Mouse (Mus musculus) hindbrain, postnatal 0 days (tissue): ENCODE measurements around the gene Dnlz. TPM values are rescaled to one million over a fixed set of nuclear protein-coding genes. Genes with fewer than 3 reads are reported as not detected.
"Not testable (repeated sequence)": the region's sequence is repeated elsewhere in the genome, so short reads cannot be mapped to it uniquely, and the experiment has no call there.

Experiments used
- ATAC-seq: fragments of 200-750 bp; cut with Nextera tagmentation; 2 replicates; pipeline ENCODE4 v1.8.0; 2017; ENCODE audit warnings: mild to moderate bottlenecking, moderate TSS enrichment, moderate library complexity
- DNase-seq: peaks from one replicate; pipeline ENCODE4 v3.0.0-alpha.2; 2015; ENCODE audit warnings: low spot score
- H3K27ac ChIP-seq: fragments of 300-500 bp; sonication (generic); 2 replicates; pipeline ENCODE4 v1.5.1; 2014; ENCODE audit warnings: mild to moderate bottlenecking
- H3K27me3 ChIP-seq: fragments of 300-500 bp; sonication (generic); 2 replicates; pipeline ENCODE4 v1.6.1; 2014; ENCODE audit warnings: low read length, mixed read lengths; ENCODE audit not compliant: insufficient read depth
- H3K36me3 ChIP-seq: fragments of 300-500 bp; sonication (generic); 2 replicates; pipeline ENCODE4 v1.6.1; 2014; ENCODE audit warnings: low read length, mixed read lengths; ENCODE audit not compliant: insufficient read depth
- H3K4me1 ChIP-seq: fragments of 300-500 bp; sonication (generic); 2 replicates; pipeline ENCODE4 v1.6.1; 2014; ENCODE audit warnings: antibody characterized with exemption, low read length, mixed read lengths; ENCODE audit not compliant: insufficient read depth
- H3K4me2 ChIP-seq: fragments of 300-500 bp; sonication (generic); 2 replicates; pipeline ENCODE4 v1.6.1; 2014; ENCODE audit warnings: low read depth, mild to moderate bottlenecking, low read length, moderate library complexity, mixed read lengths
- H3K4me3 ChIP-seq: fragments of 300-500 bp; sonication (generic); 2 replicates; pipeline ENCODE4 v1.5.1; 2014; ENCODE audit warnings: low read length
- H3K9ac ChIP-seq: fragments of 300-500 bp; sonication (generic); replicated peaks from 2 replicates; pipeline ENCODE4 v1.6.1; 2014; ENCODE audit warnings: mild to moderate bottlenecking, low read length, moderate library complexity, mixed read lengths
- H3K9me3 ChIP-seq: fragments of 300-500 bp; sonication (generic); 2 replicates; pipeline ENCODE4 v1.6.1; 2016; ENCODE audit warnings: low read length, mixed read lengths
- CTCF ChIP-seq: IDR thresholded peaks from 2 replicates; pipeline ENCODE4 v1.5.1; 2016; ENCODE audit warnings: antibody characterized with exemption, control low read depth, low read depth
- WGBS: fragments of 180-500 bp; shearing (Covaris S2); extraction: QIAGEN DNeasy Blood & Tissue Kit; methylation state at CpG from one replicate; pipeline ENCODE4 v1.1.7; 2014; 5-methylcytosine and 5-hydroxymethylcytosine counted together
- polyA plus RNA-seq: library from polyadenylated mRNA; unstranded; fragments of >200 nt; fragmentation: Nextera tagmentation; extraction: Ambion mirVana; gene quantifications from 2 replicates; pipeline ENCODE4 v1.2.1, GENCODE M21; 2015
- total RNA-seq: library from RNA; depleted of rRNA; stranded (reverse); fragments of >200 nt; gene quantifications from 2 replicates; pipeline ENCODE4 v1.2.3, GENCODE M21; 2014

Gene Dnlz
- total and polyA plus RNA-seq, 2 experiments from 2014 or later, result 28.2 to 38.5 TPM

DNA sequence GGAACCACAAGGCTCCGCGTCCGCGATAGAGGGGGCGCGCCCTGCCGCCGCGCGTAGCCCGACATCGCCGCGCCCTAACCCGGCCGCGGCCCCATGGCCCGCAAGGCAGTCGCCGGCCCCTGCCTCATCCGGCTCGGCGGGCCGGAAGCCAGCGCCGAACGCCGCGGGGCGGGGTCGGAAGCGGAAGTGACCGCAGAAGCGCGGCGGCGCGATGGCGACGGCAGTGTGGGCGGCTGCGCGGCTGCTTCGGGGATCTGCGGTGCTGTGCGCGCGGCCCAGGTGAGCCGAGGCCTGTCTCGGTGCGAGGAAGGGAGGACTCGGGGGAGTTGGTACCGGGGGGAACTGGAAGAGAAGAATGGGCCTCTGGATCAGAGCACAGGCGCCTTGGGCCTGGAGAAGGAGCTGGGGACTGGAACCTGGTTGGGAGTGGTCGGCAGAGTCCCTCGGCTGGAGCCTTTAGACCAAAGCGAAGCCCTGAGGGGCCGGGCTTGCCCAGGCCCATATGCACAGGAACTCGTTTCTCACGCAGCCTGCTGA is 37.3 kb upstream of the Dnlz start, which contains the start of the genes Entr1 and Pmpca:
TSS of gene Entr1 (minus strand) at position 163 of the 537 bp plus-strand sequence.
TSS of gene Pmpca (plus strand) at position 186 of the 537 bp plus-strand sequence.
- Histone ChIP-seq H3K4me3 (peak within 1 kb of the TSS; percentile 86), H3K4me2 (peak within 1 kb of the TSS; percentile 88), H3K4me1 (no peaks in the 10 kb centered on the region; the same call in 1 of the 2 replicates), H3K9ac (peak within 1 kb of the TSS; percentile 93), H3K27ac (peak within 1 kb of the TSS; percentile 82), H3K27me3 (no peaks in the 10 kb centered on the region), H3K36me3 (peaks cover 65% of the 10 kb centered on the region), H3K9me3 (no peaks in the 10 kb centered on the region)
- no peak for TF ChIP-seq CTCF
- WGBS, result under 1% methylated on average over 54 of the region's 60 CpGs
- ATAC-seq, result peak; percentile 92
- peak; percentile 96 for DNase-seq

DNA sequence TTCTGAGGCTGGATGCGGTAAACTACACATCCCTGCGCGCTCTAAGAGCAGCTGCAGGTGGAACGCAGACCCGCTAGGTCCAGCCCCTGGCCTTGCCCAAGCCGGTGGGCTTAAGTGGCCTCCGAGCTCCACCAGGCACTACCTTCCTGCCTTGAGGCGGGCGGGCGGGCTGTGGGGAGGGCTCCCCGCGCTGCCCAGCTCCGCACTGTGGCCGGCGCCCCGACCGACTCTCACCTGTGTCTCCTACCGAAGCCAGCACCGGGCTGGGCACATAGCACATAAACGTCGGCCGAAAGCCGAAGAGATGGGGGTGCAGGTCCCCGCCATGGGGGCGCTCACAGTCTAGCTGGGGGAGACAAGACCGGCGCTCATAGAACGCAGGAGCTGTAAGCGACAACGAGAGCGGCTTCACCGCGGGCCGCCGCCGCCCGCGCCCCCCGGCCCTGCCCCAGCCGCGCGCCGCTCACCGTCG is 36.8 kb upstream of the Dnlz start:
- peak overlapping the region; percentile 88 for H3K4me2 ChIP-seq
- peak overlapping the region; percentile 86 for H3K4me3 ChIP-seq
- peak overlapping the region; percentile 82 for H3K27ac ChIP-seq
- WGBS, result under 1% methylated on average over 40 of the region's 45 CpGs
- H3K9me3 ChIP-seq, result no peaks in the 10 kb centered on the region
- peak overlapping the region; percentile 93 for H3K9ac ChIP-seq
- H3K27me3 ChIP-seq, result no peaks in the 10 kb centered on the region
- peaks cover 64% of the 10 kb centered on the region for H3K36me3 ChIP-seq
- H3K4me1 ChIP-seq, result no peaks in the 10 kb centered on the region; the same call in 1 of the 2 replicates
- ATAC-seq (peak; percentile 70), DNase-seq (no peak)
- no peak for TF ChIP-seq CTCF

DNA sequence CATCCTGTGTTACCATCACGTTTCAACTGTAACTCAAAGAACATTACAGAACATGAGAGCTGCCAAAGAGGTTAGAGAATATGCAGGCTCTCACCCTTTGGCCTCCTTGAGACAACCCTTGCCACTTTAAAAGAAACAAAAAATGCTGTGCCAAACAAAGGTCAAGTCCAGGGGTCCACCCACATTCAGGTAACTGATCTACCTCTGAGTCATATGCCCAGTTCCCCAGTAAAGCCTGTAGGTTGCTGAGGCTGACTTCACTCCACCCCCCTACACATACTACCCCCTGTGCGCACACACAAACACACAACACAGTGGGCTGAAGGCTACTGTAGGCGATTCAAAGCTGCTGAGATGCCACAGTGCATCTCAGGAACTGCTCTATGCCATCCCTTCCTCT is 35.8 kb upstream of the Dnlz start:
- H3K36me3 ChIP-seq, result peaks cover 63% of the 10 kb centered on the region
- no peaks in the 10 kb centered on the region for H3K9me3 ChIP-seq
- no peak for TF ChIP-seq CTCF
- DNase-seq (no peak), ATAC-seq (no peak)
- 94% methylated on average over 3 of the region's 3 CpGs for WGBS
- H3K4me3 ChIP-seq, result no peak overlapping the region
- H3K9ac ChIP-seq, result 0 out of 2 replicates have a peak overlapping the region, but pooled peaks have one; percentile 93
- peak overlapping the region; percentile 88; the same call in 1 of the 2 replicates for H3K4me2 ChIP-seq
- H3K27me3 ChIP-seq, result no peaks in the 10 kb centered on the region
- no peaks in the 10 kb centered on the region; the same call in 1 of the 2 replicates for H3K4me1 ChIP-seq
- no peak overlapping the region for H3K27ac ChIP-seq

DNA sequence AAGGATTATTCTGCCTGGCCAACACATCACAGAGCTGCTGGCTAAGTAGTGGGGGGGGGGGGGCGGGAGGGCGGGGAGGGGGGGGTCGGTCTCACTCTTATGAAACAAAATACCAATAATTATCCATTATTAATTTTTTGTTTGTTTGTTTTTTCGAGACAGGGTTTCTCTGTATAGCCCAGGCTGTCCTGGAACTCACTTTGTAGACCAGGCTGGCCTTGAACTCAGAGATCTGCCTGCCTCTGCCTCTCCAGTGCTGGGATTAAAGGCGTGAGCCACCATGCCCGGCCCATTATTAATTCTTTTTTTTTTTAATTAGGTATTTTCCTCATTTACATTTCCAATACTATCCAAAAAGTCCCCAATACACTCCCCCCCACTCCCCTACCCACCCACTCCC is 29.0 kb upstream of the Dnlz start:
- Histone ChIP-seq H3K36me3 (peaks cover 53% of the 10 kb centered on the region), H3K27ac (peak overlapping the region; percentile 70; the same call in 1 of the 2 replicates), H3K4me2 (peak overlapping the region; percentile 98), H3K9ac (peak overlapping the region; percentile 70), H3K4me3 (peak overlapping the region; percentile 78)
- not testable (repeated sequence) for DNase-seq, H3K9me3 ChIP-seq, ATAC-seq, H3K27me3 ChIP-seq, H3K4me1 ChIP-seq
- WGBS, result 36% methylated on average over 6 of the region's 6 CpGs

DNA sequence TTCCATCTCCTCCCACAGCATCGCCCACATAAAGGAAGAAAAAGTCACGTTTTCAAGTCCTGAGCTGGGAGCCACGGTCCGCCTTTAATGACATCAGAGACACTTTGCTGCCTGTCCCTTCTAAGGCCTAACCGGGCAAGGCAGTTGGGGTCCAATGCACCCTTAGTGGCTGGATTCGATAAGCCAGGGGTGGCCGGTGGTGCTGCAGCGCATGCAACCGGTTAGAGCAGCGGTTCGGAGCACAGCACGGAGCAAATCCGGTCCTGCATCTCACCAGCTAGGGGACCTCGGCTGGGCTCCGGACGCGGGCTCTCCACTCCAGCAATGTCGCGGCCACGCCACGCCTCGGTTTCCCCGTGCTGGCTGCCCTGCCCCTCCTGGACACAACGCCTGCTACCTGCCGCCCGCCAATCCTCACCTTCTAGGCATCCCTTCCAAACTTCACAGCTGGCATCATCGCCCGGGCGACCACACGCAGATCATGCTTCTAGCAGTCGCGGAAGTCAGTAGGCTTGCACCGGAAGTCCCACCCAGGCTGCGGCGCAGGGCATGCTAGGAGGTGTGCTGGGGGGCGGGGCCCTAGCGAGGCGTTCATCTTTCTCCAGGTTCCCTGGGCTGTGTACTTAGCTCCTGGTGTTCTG is 28.3 kb upstream of the Dnlz start, which contains the start of gene Snapc4:
TSS of gene Snapc4 (minus strand) at position 523 of the 641 bp plus-strand sequence.
- under 1% methylated on average over 38 of the region's 38 CpGs for WGBS
- peak within 1 kb of the TSS; percentile 70 for H3K9ac ChIP-seq

DNA sequence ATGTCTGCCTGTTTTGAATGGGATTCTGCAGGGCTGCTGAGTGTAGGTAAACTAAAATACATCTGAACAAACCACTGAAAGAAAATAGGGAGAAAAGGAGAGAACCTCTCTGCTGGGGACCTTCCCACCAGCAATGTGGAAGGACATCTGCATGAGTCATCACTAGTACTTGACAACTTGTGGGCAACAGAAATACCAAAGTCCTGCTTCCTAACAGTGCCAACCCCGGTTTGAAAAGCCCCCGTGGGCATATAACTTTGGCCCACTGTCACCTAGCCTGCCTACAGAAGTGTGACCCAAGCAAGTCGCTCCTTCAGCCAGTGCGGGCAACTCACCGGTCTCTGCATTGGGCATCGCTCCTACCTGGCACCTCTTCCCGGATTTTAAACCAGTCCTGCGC is 20.5 kb upstream of the Dnlz start:
- no peaks in the 10 kb centered on the region for H3K4me1 ChIP-seq
- WGBS, result 99% methylated on average over 8 of the region's 8 CpGs
- peaks cover 82% of the 10 kb centered on the region for H3K36me3 ChIP-seq
- TF ChIP-seq CTCF, result no peak
- DNase-seq, result no peak
- H3K4me2 ChIP-seq, result no peak overlapping the region
- ATAC-seq, result no peak
- no peak overlapping the region for H3K9ac ChIP-seq
- no peak overlapping the region for H3K27ac ChIP-seq
- H3K27me3 ChIP-seq, result no peaks in the 10 kb centered on the region
- H3K4me3 ChIP-seq, result no peak overlapping the region
- H3K9me3 ChIP-seq, result no peaks in the 10 kb centered on the region

More for the DNA sequence above, 28.3 kb upstream of the Dnlz start, which contains the start of gene Snapc4:
- Histone ChIP-seq H3K27me3 (no peaks in the 10 kb centered on the region), H3K4me3 (peak within 1 kb of the TSS; percentile 78), H3K9me3 (no peaks in the 10 kb centered on the region), H3K36me3 (peaks cover 51% of the 10 kb centered on the region), H3K4me2 (peak within 1 kb of the TSS; percentile 98), H3K27ac (peak within 1 kb of the TSS; percentile 70), H3K4me1 (no peaks in the 10 kb centered on the region)
- TF ChIP-seq CTCF, result no peak
- DNase-seq (peak; percentile 92), ATAC-seq (peak; percentile 96)
